Mouse (Mus musculus) megakaryocyte, adult 5-6 weeks (primary cell): ENCODE results near the gene Aco1. TPM values are rescaled to one million over a fixed set of nuclear protein-coding genes. Genes with fewer than 3 reads are reported as not detected.
A peak's percentile ranks its signal among the peaks of the same experiment; 100 is the strongest.
"Not testable (repeated sequence)": the region's sequence is repeated elsewhere in the genome, so short reads cannot be mapped to it uniquely, and the experiment has no call there.

Experiments
- ATAC-seq: 2 replicates; pipeline ENCODE4 v1.8.0; 2016; ENCODE audit warnings: mild to moderate bottlenecking, inconsistent platforms; ENCODE audit not compliant: poor library complexity, severe bottlenecking
- total RNA-seq, 2 experiments: library from RNA; stranded (forward) in 1 of 2; stranded (reverse) in 1 of 2; fragments of 153-499, 151-499 nt in 1 of 2; fragments of 221-1000, 200-1000 nt in 1 of 2; gene quantifications; 2 replicates each; pipeline versions ENCODE4 v1.2.3 to v1.2.4; 2015 to 2017

Gene Aco1
- 16.1 and 17.3 TPM in 2 replicates for total RNA-seq (2015)
- 21.0 and 32.0 TPM in 2 replicates for total RNA-seq (2017)

DNA sequence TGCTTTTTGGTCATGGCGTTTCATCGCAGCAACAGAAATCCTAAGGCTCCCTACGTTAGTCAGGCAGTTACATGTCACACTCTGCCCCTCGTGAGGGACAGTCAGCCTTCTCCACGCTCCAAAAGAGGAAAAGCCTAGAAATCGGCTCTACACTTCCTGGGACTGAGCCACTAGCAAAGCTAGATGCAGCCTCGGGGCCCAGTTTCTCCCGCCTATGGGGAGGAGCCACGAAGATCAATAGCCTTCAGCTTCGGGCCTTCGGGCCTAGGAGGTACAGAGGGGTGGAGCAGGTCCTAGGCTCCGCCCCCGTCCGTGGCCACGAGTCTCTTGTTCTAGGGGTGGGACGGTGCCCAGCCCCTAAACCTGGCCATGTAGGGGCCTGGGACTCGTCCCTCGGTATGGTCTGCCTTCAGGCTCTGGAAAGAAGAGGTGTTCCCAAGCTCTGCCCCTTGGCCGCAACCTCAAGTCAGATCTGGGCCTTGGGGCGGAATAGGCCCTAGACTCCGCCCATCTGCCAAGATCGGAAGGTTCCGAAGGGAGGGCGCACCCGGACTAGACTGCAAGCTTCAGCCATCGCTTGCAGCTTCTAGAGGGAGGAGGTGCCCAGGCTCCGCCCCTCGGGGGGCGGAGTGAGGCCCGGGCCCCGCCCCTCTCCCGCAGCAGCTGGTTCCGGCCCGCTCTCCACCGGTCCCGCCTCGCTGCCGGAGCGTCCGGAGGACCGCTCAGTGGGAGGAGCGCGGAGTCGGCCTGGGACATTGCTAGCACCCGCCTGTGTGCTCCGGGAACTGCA lies at the start of gene Aco1:
Gene Aco1, plus strand, starts transcription at position 339 of the 790 bp plus-strand sequence.
- peak; percentile 89 for ATAC-seq

GRCm38 (mm10) chr4:40094974-40095373 lies 47.9 kb upstream of the Aco1 start:
- no peak for ATAC-seq

- no peak for ATAC-seq
Measured at GRCm38 (mm10) chr4:40102996-40103395, 39.9 kb upstream of the Aco1 start.

- ATAC-seq: no peak
Measured at GRCm38 (mm10) chr4:40106004-40106536, 36.8 kb upstream of the Aco1 start.

DNA sequence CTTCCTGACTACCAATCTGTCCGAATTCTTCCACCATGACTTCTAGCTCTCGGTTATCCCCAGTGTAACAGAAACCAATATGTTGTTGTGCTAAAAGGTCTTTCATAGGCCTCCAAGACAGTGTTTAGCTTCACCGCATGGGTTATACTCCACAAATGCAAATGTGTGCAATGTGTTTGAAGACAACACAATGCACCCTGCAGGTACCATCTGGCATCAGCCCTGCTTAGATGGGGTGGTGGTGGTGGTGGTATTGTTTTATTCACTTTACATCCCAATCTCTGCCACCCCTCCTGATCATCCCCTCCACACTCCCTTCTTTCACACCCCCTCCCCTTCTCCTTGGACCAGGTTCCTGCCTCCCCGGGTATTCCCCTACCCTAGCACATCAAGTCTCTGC lies 34.9 kb upstream of the Aco1 start:
- ATAC-seq: no peak

DNA sequence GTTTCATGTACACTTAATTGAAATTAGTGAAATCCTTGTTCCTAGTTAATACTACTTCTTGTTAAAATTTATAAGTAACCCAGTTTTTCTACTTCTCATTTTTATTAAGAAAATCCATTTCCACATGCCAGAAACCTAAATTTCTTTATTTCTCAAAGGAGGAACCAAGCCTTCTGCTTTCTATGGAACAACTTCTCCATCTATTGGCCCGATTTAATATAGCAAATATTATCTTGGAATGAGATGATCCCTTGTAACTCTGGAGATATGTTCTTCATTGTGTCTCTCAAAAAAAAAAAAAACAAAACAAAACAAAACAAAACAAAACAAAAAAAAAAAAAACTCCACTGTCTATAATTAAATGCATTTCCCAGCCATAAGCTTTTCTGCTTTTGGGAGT lies 29.7 kb upstream of the Aco1 start:
- ATAC-seq: no peak

- no peak for ATAC-seq
Measured at GRCm38 (mm10) chr4:40121221-40121620, 21.7 kb upstream of the Aco1 start.

GRCm38 (mm10) chr4:40122291-40122690 lies 20.6 kb upstream of the Aco1 start:
- ATAC-seq: not testable (repeated sequence)

GRCm38 (mm10) chr4:40134468-40135102 lies 8.3 kb upstream of the Aco1 start:
- peak; percentile 98 for ATAC-seq

GRCm38 (mm10) chr4:40136519-40136918 lies 6.4 kb upstream of the Aco1 start:
- ATAC-seq: no peak

- no peak for ATAC-seq
Measured at GRCm38 (mm10) chr4:40139663-40140255, 3.1 kb upstream of the Aco1 start.

GRCm38 (mm10) chr4:40143533-40143871 lies 621 bp downstream of the Aco1 start:
- ATAC-seq: no peak

GRCm38 (mm10) chr4:40144543-40144942 lies 1.7 kb downstream of the Aco1 start:
- ATAC-seq: no peak

- no peak for ATAC-seq
Measured at GRCm38 (mm10) chr4:40144981-40145380, 2.1 kb downstream of the Aco1 start.

DNA sequence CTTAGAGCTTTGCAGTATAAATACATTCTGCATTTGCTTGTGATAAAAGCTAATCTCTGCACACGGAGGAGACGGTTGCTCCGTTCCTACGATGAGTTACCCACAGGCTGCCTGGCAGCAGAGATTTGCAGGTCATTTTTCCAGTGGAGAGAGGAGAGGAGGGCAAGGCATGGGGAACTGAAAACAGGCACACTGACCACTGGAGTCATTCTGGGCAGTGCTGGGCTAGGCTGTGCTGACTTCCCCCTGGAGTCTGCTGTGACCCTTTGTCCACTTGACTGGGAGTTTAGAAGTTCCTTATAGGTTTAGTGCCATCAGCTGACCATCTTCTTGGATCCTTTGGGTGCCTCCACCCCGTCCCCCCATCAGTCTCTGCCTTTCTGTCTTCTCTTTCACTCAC lies 5.4 kb downstream of the Aco1 start:
- peak; percentile 64 for ATAC-seq

DNA sequence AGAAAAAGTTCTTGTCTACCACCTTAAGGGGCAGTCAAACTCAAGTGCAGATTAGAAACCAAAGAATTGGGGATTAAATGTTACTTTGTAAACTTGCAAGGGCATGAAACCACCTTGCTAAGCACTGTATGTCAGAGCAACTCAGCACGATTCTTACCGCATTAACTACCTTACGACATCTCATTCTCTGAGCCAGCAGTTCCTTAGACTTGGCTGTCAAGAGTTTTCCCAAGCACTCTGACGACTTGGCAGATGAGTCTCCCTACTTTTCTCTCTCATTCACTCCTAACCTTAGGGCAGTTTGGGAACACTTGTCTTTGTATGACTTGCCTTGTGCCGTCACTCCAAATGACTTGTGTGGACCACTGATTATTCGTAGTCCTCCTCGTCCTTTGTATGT lies 7.2 kb downstream of the Aco1 start:
- ATAC-seq: no peak

DNA sequence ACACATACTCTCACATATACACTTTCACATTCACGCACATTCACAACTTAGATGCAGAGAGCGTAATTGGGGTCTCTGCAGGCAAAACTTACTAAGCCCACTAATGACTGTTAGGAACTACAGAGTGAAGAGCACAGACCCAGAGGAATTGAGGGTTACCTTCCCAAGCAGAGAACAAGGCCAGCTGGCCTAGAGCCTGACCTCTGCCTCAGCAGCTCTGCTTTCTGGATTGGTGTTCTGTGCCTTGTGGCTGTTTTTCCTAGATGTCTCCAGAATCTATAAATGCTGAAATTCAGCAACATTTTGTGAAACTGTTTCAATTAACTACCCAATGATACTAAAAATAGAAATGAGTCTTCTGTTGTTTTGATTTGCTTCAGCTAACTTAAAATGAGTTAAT lies 9.9 kb downstream of the Aco1 start:
- ATAC-seq: no peak

DNA sequence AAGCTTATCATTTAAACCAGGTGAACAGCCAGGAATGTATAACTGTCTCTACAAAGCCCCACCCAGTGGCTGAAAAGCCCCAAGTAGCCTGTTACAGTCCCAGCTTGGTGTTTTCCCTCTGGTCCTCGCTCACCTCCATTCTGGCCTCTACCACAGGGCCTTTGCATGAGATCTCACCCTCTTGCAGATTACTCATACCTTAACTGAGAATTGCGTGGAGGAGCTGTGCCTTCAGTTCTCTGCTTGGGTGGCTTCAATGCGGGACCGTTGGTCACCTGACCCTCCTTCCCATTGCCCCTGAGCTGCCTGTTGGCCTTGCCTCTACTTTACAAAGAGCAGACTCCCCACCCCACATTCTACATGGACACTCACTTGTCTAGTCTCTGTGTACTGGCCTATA lies 10.6 kb downstream of the Aco1 start:
- ATAC-seq: no peak

DNA sequence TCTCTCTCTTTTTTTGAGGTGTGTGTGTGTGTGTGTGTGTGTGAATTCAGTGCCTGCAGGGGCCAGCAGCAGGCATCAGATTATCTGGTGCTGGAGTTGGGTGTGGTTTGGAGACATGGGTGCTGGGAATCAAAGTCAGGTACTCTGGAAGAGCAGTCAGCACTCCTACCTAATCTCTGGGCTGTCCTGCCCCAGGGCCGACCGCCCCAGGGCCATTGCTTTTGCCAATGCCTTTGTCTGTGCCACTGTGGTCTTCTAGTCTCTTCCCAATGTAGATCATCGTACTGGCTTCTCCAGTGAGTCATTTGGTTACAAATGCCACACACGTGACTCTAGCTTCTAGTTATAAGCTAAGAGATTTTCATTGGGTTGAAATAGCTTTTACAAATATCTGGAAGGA lies 11.9 kb downstream of the Aco1 start:
- ATAC-seq: no peak

DNA sequence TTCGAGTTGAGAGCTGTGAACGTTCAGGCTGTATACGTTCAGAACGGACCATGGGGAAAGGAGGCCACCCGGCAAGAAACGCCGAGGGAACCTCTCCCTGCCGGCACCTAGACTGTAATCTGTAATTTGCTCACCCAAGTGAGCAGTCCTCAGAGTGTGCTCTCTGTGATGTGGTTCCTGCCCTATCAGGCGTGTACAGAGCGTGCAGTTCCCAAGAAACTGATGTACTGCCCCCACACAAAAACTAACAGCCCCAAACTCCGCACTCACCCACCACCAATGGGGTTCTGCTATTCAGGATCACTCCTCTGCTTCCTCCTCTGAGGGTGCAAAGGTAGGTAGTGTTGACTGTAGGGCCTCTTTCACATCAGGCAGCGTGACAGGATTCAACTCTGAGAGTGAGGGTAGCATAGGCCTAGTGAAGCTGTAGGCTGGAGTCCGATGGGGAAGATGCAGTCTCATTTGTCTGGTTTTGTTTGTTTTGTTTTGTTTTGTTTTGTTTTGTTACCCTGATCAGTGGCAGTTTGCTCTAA lies 12.7 kb downstream of the Aco1 start:
- no peak for ATAC-seq

GRCm38 (mm10) chr4:40156153-40156552 lies 13.3 kb downstream of the Aco1 start:
- peak; percentile 96 for ATAC-seq
